Mouse (Mus musculus) adrenal gland, postnatal 14 days (tissue): ENCODE measurements around the gene Tbc1d2. TPM values are rescaled to one million over a fixed set of nuclear protein-coding genes. Genes with fewer than 3 reads are reported as not detected.
"Not testable (repeated sequence)": the region's sequence is repeated elsewhere in the genome, so short reads cannot be mapped to it uniquely, and the experiment has no call there.

ENCODE experiments used
- DNase-seq: peaks from one replicate; pipeline ENCODE4 v3.0.0; 2021; ENCODE audit warnings: mixed read lengths
- total RNA-seq: library from RNA; stranded (reverse); gene quantifications from 2 replicates; pipeline ENCODE4 v1.2.3, GENCODE M21; 2021

Tbc1d2 gene
- total RNA-seq, 1 experiment from 2014 or later = 2.0 TPM

GRCm38 (mm10) chr4:46601844-46602423 lies 48.1 kb downstream of the Tbc1d2 start, which contains the start of gene Coro2a:
Coro2a (minus strand) TSS chr4:46602202.
- peak; percentile 92 for DNase-seq

- peak; percentile 49 for DNase-seq
Observed at GRCm38 (mm10) chr4:46601258-46601843, 48.7 kb downstream of the Tbc1d2 start.

GRCm38 (mm10) chr4:46600473-46601257 lies 49.3 kb downstream of the Tbc1d2 start:
- no peak for DNase-seq

GRCm38 (mm10) chr4:46599609-46600008 lies 50.4 kb downstream of the Tbc1d2 start:
- not testable (repeated sequence) for DNase-seq

- no peak for DNase-seq
Observed at GRCm38 (mm10) chr4:46598981-46599380, 51.0 kb downstream of the Tbc1d2 start.

GRCm38 (mm10) chr4:46598111-46598510 lies 51.9 kb downstream of the Tbc1d2 start:
- no peak for DNase-seq

GRCm38 (mm10) chr4:46597286-46597961 lies 52.6 kb downstream of the Tbc1d2 start:
- DNase-seq = no peak

- no peak for DNase-seq
Observed at GRCm38 (mm10) chr4:46596398-46596797, 53.6 kb downstream of the Tbc1d2 start.

- no peak for DNase-seq
Observed at GRCm38 (mm10) chr4:46594131-46594530, 55.9 kb downstream of the Tbc1d2 start.

GRCm38 (mm10) chr4:46593472-46593871 lies 56.5 kb downstream of the Tbc1d2 start:
- no peak for DNase-seq

GRCm38 (mm10) chr4:46591833-46592520 lies 58.0 kb downstream of the Tbc1d2 start:
- peak; percentile 65 for DNase-seq

- no peak for DNase-seq
Observed at GRCm38 (mm10) chr4:46590810-46591209, 59.2 kb downstream of the Tbc1d2 start.

- DNase-seq = no peak
Observed at GRCm38 (mm10) chr4:46589946-46590684, 59.9 kb downstream of the Tbc1d2 start.

- no peak for DNase-seq
Observed at GRCm38 (mm10) chr4:46589151-46589550, 60.9 kb downstream of the Tbc1d2 start.

GRCm38 (mm10) chr4:46586473-46586872 lies 63.5 kb downstream of the Tbc1d2 start:
- DNase-seq = no peak

GRCm38 (mm10) chr4:46585811-46586190 lies 64.2 kb downstream of the Tbc1d2 start:
- DNase-seq = peak; percentile 48

GRCm38 (mm10) chr4:46585041-46585810 lies 64.8 kb downstream of the Tbc1d2 start:
- no peak for DNase-seq

- DNase-seq = not testable (repeated sequence)
Observed at GRCm38 (mm10) chr4:46584536-46584935, 65.5 kb downstream of the Tbc1d2 start.

- DNase-seq = not testable (repeated sequence)
Observed at GRCm38 (mm10) chr4:46584084-46584483, 65.9 kb downstream of the Tbc1d2 start.

GRCm38 (mm10) chr4:46582024-46582423 lies 68.0 kb downstream of the Tbc1d2 start:
- DNase-seq = not testable (repeated sequence)

- not testable (repeated sequence) for DNase-seq
Observed at GRCm38 (mm10) chr4:46581577-46581976, 68.4 kb downstream of the Tbc1d2 start.
